Mouse (Mus musculus) intestine, postnatal 0 days (tissue): ENCODE results near the gene Ptges. TPM values are rescaled to one million over a fixed set of nuclear protein-coding genes. Genes with fewer than 3 reads are reported as not detected.
"Not testable (repeated sequence)": the region's sequence is repeated elsewhere in the genome, so short reads cannot be mapped to it uniquely, and the experiment has no call there.

Experiments
- ATAC-seq: fragments of 200-750 bp; cut with Nextera tagmentation; 2 replicates; pipeline ENCODE4 v1.8.0; 2017; ENCODE audit warnings: mild to moderate bottlenecking, moderate TSS enrichment, moderate library complexity
- H3K27ac ChIP-seq: fragments of 300-500 bp; sonication (generic); 2 replicates; pipeline ENCODE4 v1.5.1; 2014; ENCODE audit warnings: mild to moderate bottlenecking, low read depth, low read length, moderate library complexity
- H3K27me3 ChIP-seq: fragments of 300-500 bp; sonication (generic); replicated peaks from 2 replicates; pipeline ENCODE4 v1.6.1; 2014; ENCODE audit warnings: low read length, mixed read lengths; ENCODE audit not compliant: control insufficient read depth, insufficient read depth
- H3K36me3 ChIP-seq: fragments of 300-500 bp; sonication (generic); 2 replicates; pipeline ENCODE4 v1.6.1; 2014; ENCODE audit warnings: mild to moderate bottlenecking, moderate library complexity; ENCODE audit not compliant: control insufficient read depth, insufficient read depth
- H3K4me1 ChIP-seq: fragments of 300-500 bp; sonication (generic); replicated peaks from 2 replicates; pipeline ENCODE4 v1.6.1; 2014; ENCODE audit warnings: antibody characterized with exemption, low read length, mixed read lengths; ENCODE audit not compliant: control insufficient read depth, insufficient read depth
- H3K4me2 ChIP-seq: fragments of 300-500 bp; sonication (generic); replicated peaks from 2 replicates; pipeline ENCODE4 v1.6.1; 2014; ENCODE audit warnings: low read depth, mild to moderate bottlenecking, moderate library complexity
- H3K4me3 ChIP-seq: fragments of 300-500 bp; sonication (generic); 2 replicates; pipeline ENCODE4 v1.5.1; 2014; ENCODE audit warnings: low read depth, low read length
- H3K9ac ChIP-seq: fragments of 300-500 bp; sonication (generic); 2 replicates; pipeline ENCODE4 v1.6.1; 2014; ENCODE audit warnings: mild to moderate bottlenecking, low read depth, low read length
- H3K9me3 ChIP-seq: fragments of 300-500 bp; sonication (generic); 2 replicates; pipeline ENCODE4 v1.6.1; 2016; ENCODE audit warnings: mixed run types; ENCODE audit not compliant: control insufficient read depth
- CTCF ChIP-seq: sonication (generic); IDR thresholded peaks from 2 replicates; pipeline ENCODE4 v1.5.1; 2016; ENCODE audit warnings: low read depth, mild to moderate bottlenecking, control low read depth, antibody characterized with exemption, moderate library complexity
- WGBS: fragments of 180-500 bp; shearing (Covaris S2); extraction: QIAGEN DNeasy Blood & Tissue Kit; methylation state at CpG from one replicate; pipeline ENCODE4 v1.1.7; 2014; 5-methylcytosine and 5-hydroxymethylcytosine counted together
- polyA plus RNA-seq: library from polyadenylated mRNA; unstranded; fragments of >200 nt; fragmentation: Nextera tagmentation; extraction: Ambion mirVana; gene quantifications from 2 replicates; pipeline ENCODE4 v1.2.1, GENCODE M21; 2015

The Ptges gene
- polyA plus RNA-seq, 1 experiment from 2014 or later = 2.8 TPM

- no peaks in the 10 kb centered on the region for H3K36me3 ChIP-seq
- no peaks in the 10 kb centered on the region for H3K4me1 ChIP-seq
- H3K27ac ChIP-seq = no peak overlapping the region
- H3K9me3 ChIP-seq = no peaks in the 10 kb centered on the region
- WGBS = 15% methylated on average over 16 of the region's 16 CpGs
- H3K9ac ChIP-seq = no peak overlapping the region
- H3K27me3 ChIP-seq = no peaks in the 10 kb centered on the region
- H3K4me3 ChIP-seq = peak overlapping the region; percentile 43
- peak overlapping the region; percentile 61 for H3K4me2 ChIP-seq
- peak; percentile 96 for TF ChIP-seq CTCF
- peak; percentile 70 for ATAC-seq
Observed at GRCm38 (mm10) chr2:30942603-30943011, 12.9 kb upstream of the Ptges start.

DNA sequence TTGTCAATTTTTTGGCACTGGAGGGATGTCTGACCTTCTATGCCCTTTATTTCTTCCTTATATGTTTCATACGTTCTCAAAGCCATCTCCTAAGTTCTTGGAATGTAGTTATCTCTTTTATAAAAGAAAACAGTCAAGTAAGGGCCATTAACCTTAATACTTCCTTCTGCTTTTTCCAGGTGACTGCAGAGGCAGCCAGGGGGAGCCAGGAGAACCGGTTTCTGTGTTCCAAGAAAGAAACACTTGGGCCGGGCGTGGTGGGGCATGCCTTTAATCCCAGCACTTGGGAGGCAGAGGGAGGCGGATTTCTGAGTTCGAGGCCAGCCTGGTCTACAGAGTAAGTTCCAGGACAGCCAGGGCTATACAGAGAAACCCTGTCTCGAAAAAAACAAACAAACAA, 12.5 kb upstream of the Ptges start:
- H3K9me3 ChIP-seq, H3K27ac ChIP-seq, ATAC-seq, H3K36me3 ChIP-seq, H3K9ac ChIP-seq, H3K4me1 ChIP-seq, H3K27me3 ChIP-seq, H3K4me3 ChIP-seq: not testable (repeated sequence)
- peak overlapping the region; percentile 61 for H3K4me2 ChIP-seq
- peak; percentile 24; the same call in 1 of the 2 replicates for TF ChIP-seq CTCF
- WGBS = 34% methylated on average over 7 of the region's 7 CpGs

DNA sequence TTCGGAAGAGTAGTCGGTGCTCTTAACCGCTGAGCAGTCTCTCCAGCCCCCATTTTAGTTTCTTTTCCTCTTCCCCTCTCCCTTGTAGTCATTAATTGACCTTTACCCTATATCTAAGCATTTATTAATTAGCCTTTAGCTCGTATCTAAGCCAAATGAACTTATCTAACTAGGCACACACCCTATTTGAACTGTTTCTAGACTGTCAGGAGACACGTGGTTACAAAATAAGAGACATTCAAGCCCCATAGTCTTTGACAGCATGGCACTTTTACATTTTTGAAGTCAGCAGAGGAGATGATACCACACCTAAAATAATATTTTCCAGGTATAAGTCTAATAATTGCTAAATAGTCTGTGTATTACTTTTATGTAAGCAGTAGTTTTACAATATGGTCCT, 11.9 kb upstream of the Ptges start:
- Histone ChIP-seq H3K27ac (no peak overlapping the region), H3K4me2 (no peak overlapping the region), H3K27me3 (no peaks in the 10 kb centered on the region), H3K9me3 (no peaks in the 10 kb centered on the region), H3K4me1 (no peaks in the 10 kb centered on the region), H3K4me3 (no peak overlapping the region), H3K36me3 (no peaks in the 10 kb centered on the region), H3K9ac (no peak overlapping the region)
- WGBS = 70% methylated on average over 5 of the region's 5 CpGs
- ATAC-seq = no peak
- TF ChIP-seq CTCF = no peak

DNA sequence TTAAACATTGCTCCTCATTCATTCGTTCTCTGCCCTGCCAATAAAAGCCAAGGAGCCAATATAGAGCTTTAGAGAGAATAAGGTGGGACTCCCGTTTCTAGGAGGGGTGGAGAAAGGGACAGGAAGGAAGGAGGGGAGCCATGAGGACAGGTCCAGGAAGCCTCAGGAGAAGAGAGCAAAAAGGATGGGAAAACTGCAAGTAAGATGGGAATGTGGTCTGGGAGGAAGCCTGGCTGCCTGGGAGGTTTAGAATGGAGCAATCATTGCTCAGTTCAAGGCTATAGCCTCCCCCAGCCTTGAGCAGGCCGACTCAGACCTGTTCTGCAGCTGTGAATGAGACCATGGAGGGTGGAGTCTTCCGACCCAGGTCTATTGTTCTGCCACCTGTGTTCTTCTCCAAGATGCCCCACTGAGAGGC, 8.9 kb upstream of the Ptges start:
- TF ChIP-seq CTCF = no peak
- Histone ChIP-seq H3K27me3 (no peaks in the 10 kb centered on the region), H3K4me3 (no peak overlapping the region), H3K9ac (no peak overlapping the region), H3K9me3 (no peaks in the 10 kb centered on the region), H3K36me3 (no peaks in the 10 kb centered on the region), H3K4me1 (no peaks in the 10 kb centered on the region), H3K4me2 (no peak overlapping the region), H3K27ac (no peak overlapping the region)
- ATAC-seq = no peak
- 33% methylated on average over 4 of the region's 4 CpGs for WGBS

GRCm38 (mm10) chr2:30937731-30938130, 8.1 kb upstream of the Ptges start:
- Histone ChIP-seq H3K9ac (no peak overlapping the region), H3K4me2 (no peak overlapping the region), H3K4me3 (no peak overlapping the region), H3K36me3 (no peaks in the 10 kb centered on the region), H3K4me1 (no peaks in the 10 kb centered on the region), H3K27me3 (no peaks in the 10 kb centered on the region), H3K27ac (no peak overlapping the region), H3K9me3 (no peaks in the 10 kb centered on the region)
- no peak for TF ChIP-seq CTCF
- ATAC-seq = no peak
- WGBS = 57% methylated on average over 8 of the region's 8 CpGs

DNA sequence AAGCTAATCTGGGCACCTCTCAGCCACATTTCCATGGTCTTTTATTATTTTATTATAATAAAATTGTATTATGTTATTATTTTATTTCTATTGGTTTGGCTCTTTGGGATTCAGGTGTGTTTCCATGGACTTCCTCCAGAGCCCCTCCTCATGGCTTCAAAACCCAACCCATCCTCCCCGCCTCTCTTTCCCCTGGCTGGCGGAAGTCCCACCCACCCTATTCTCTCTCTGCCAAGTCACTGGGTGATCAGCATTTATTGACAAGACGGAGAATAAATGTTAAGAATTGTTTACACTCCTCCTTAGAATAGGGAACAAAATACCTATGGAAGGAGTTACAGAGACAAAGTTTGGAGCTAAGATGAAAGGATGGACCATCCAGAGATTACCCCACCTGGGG, 7.1 kb upstream of the Ptges start:
- Histone ChIP-seq H3K27ac (no peak overlapping the region), H3K27me3 (no peaks in the 10 kb centered on the region), H3K36me3 (no peaks in the 10 kb centered on the region), H3K9me3 (no peaks in the 10 kb centered on the region), H3K9ac (no peak overlapping the region), H3K4me1 (no peaks in the 10 kb centered on the region), H3K4me3 (no peak overlapping the region), H3K4me2 (no peak overlapping the region)
- TF ChIP-seq CTCF = no peak
- no peak for ATAC-seq
- WGBS = 74% methylated on average over 3 of the region's 3 CpGs

DNA sequence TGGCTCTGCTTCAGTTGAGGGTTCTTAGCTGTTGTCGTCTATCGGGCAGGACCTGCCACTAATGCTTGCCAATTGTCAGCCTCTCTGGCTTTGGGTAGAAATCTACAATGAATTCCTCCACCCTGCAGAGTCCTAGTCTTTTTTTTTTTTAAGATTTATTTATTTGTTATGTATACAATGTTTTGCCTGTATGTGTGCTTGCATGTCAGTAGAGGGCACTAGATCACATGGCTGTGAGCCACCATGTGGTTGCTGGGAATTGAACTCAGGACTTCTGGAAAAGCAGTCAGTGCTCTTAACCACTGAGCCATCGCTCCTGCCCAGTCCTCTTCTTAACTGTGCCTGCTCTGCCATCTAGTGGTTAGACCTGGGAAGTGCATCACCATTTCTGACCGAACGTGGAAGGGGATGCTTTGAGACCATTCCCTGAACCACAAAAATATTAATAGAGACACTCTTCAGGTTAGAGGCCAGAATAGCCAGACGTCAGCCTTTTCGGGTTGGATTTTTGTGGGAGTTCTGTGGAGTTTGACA, 4.3 kb upstream of the Ptges start:
- Histone ChIP-seq H3K4me1 (0 out of 2 replicates have a peak, but pooled peaks cover 4% of the 10 kb centered on the region), H3K9me3 (no peaks in the 10 kb centered on the region), H3K4me3 (no peak overlapping the region), H3K36me3 (no peaks in the 10 kb centered on the region), H3K27me3 (no peaks in the 10 kb centered on the region), H3K9ac (no peak overlapping the region), H3K27ac (no peak overlapping the region), H3K4me2 (no peak overlapping the region)
- ATAC-seq = no peak
- peak; percentile 94 for TF ChIP-seq CTCF
- 21% methylated on average over 7 of the region's 7 CpGs for WGBS
